Mouse (Mus musculus): ENCODE data around the gene Grk5. TPM values are rescaled to one million over a fixed set of nuclear protein-coding genes. Genes with fewer than 3 reads are reported as not detected.

The Grk5 gene
- total and polyA plus RNA-seq, 3 experiments: 1.2 to 36.3 (median 16.6) TPM

DNA sequence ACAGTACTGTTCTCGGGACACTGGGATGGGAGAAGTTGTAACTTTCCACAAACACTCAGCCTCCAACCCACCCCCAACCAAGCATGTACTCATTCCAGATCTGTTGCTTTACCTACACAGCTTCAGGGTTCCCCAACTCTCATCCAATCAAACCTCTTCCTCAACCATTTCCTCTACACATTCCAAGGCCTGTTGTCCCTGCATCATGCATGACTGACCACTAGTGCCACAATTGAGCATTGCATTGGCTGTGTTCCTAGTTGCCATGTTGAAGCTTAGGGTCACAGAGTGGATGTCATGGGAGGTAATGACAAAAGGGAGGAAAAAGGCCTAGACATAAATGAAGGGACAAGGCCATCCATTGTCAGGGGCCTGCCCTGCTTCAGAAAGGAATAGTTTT lies 175.5 kb downstream of the Grk5 start:
- no peak for DNase-seq

GRCm38 (mm10) chr19:61078622-61079021 lies 189.1 kb downstream of the Grk5 start:
- no peak for DNase-seq

DNA sequence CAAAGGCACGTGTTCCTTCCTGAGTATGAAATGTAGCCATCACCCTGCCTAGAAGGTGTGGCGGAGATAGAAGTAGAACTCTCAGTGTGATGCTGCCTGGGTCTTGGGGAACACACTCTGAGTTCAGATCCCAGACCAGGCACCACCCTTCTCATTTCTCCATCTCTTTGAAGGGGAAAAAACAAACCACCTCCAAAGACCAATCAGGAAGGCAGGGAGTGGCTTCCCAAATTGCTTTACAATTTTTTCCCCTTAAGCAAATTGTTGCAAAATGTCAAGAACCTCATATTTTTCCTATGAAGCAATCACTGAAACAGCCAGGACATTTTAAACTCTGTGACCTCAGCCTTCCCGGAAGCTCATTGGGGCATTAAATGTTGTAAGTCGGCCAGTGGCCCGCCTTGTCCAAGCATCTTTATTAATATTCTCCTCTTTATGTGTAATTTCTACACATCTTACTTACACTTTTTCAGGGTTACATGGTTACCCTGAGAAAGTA lies 190.8 kb downstream of the Grk5 start:
- peak; percentile 55 for DNase-seq

DNA sequence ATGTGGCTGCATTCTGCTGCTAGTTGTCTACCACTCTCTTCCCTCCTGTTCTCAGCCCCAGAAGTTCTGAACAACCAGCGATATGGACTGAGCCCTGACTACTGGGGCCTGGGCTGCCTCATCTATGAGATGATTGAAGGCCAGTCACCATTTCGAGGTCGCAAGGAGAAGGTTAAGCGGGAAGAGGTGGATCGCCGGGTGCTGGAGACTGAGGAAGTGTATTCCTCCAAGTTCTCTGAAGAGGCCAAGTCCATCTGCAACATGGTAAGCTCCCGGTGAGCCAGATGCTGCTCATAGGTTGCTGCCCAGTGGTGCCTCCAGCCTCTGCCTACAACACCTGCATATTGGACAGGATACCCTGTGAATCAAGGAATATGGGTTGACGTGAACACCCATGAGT lies 193.5 kb downstream of the Grk5 start:
- no peak for DNase-seq

GRCm38 (mm10) chr19:61084149-61084940 lies 194.8 kb downstream of the Grk5 start:
- DNase-seq: peak; percentile 90

DNA sequence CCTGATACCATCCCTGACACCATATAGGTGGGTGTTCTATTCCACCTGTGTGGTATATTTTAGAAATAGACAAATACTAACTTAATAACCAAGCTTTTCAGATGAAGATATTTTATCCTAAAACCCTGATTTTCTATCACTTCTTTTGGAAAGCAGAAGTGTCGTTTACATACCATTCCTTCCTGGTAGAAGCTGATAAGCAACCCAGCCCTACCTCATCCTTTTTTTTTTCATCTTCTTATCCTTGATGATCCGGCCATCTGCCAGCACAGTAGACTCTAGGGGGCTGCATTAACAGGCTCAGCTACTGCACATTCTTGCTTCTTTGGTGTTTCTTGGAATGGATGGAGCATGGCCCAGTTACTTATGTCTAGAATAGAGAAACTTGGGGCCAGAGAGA lies 195.7 kb downstream of the Grk5 start:
- DNase-seq: no peak

- DNase-seq: peak; percentile 61
Observed at GRCm38 (mm10) chr19:61087781-61088180, 198.2 kb downstream of the Grk5 start.

DNA sequence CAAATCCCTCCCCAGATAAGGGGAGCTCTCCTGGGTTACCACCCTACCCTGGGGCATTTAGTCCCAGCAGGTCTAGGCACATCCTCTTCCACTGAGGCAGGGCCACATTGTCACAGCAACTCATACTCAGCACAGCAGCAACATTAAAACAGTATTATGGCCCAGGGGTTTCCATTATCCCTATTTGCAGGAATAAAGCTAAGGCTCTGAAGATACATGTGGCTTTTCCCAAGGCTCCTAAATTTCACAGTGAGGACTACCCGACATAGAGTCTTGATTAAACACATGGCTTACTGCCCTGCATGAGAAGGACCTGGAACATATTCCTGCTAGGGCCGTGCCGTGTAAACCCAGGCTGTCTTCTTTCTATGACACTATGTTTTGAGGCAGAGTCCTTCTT lies 199.5 kb downstream of the Grk5 start:
- no peak for DNase-seq

DNA sequence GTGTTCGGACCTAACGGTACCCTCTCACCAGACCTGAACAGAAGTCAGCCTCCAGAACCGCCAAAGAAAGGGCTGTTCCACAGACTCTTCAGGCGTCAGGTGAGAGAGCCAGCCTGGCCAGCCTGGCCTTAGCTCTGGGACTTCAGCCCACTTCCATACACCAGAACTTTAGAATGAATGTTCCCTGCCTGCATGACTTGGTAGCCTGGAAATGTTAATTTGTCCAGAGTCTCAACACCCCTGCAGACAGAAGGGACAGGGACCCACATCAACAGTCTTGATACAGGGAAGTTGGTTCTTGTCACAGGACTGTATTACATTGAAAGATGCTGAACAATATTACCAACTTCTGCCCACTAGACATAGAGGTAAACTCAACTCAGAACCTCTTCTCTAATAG lies 201.0 kb downstream of the Grk5 start:
- DNase-seq: no peak

- peak; percentile 61 for DNase-seq
Observed at GRCm38 (mm10) chr19:61096776-61097175, 207.2 kb downstream of the Grk5 start.

DNA sequence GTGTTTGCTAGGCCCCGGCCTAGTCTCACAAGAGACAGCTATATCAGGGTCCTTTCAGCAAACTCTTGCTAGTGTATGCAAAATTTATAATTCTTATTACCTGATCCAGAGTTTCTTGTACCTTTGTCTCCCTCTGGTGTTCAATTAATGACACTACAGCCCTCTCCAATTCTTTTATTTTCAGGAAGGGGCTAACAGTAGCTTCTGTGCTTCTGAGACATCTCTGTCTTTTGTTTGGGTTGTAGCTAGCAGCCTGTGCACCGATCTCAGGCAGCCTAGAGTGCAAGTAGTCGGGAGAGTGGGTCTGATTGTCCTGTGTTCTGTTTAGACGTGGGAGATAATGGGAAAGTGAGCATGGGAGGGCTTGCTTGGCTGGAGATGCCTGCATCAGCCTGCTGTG lies 208.2 kb downstream of the Grk5 start:
- DNase-seq: no peak

- DNase-seq: no peak
Observed at GRCm38 (mm10) chr19:61110184-61110583, 220.6 kb downstream of the Grk5 start.

GRCm38 (mm10) chr19:61131096-61131495 lies 241.5 kb downstream of the Grk5 start:
- no peak for DNase-seq

DNA sequence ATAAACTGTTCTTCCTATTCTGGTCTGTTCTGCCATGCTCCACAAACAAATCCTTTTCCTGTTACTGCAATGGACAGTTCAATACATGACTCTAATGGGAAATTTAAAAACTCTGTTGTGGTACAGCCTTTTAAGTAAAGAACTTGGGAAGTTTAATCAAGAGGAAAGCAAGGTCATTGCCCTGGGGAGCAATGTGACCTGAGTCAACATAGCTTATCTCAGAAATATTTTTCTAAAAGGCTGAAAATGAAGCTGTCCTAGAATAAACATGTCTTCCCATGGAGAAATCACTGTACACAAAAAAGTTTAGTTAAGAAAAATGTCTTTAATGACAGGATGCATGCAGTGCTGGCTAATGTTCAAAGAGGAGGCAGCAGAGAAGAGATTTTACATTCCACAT lies 249.1 kb downstream of the Grk5 start:
- DNase-seq: peak; percentile 27

- DNase-seq: peak; percentile 91
Observed at GRCm38 (mm10) chr19:61140342-61141206, 251.0 kb downstream of the Grk5 start, which contains the start of gene Zfp950. Gene Zfp950 (minus strand): TSS chr19:61140840.

DNA sequence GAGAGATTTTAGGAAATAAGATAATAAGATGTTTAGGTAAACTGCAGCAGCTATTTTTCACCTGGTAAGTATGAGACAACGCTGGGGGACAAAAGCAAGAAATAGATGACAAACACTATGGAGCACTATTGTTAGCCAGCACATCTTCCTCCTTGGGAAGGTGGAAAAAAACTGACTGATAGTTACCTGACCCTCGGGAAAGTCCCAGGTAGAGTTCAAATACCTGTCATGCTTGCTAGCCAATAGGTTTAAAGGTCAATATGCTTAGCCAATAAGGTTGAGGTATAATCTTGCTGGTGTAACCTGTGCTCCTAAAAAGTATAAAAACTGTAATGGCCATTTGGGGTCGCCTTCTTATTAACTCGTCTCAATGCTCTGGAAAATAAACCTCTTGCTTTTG lies 251.8 kb downstream of the Grk5 start:
- DNase-seq: no peak

Other genes starting within 250 kb of the Grk5 start
- 1 to 10 TPM in 1 of 2 experiments, under 1 TPM in 1; 0.73 to 1.2 TPM for gene Nanos1, start 133.8 kb upstream of the Grk5 start, total RNA-seq (2021)
- 0.99 and 1.2 TPM in 2 replicates for gene Nanos1, start 133.8 kb upstream of the Grk5 start, polyA plus RNA-seq (2012; rRNA removed)
- gene Eif3a, start 99.1 kb upstream of the Grk5 start, total RNA-seq (2021): 100 to 1,000 TPM; 126 to 169 TPM
- gene Eif3a, start 99.1 kb upstream of the Grk5 start, polyA plus RNA-seq (2012; rRNA removed): 13.6 and 17.7 TPM in 2 replicates
- 10 to 100 TPM; 43.8 to 51.3 TPM for gene Fam45a, start 78.2 kb upstream of the Grk5 start, total RNA-seq (2021)
- gene Fam45a, start 78.2 kb upstream of the Grk5 start, polyA plus RNA-seq (2012; rRNA removed): 1.6 and 1.9 TPM in 2 replicates
- 1 to 10 TPM; 4.9 to 6.1 TPM for gene Sfxn4, start 28.3 kb upstream of the Grk5 start, total RNA-seq (2021)
- 0.91 and 1.7 TPM in 2 replicates for gene Sfxn4, start 28.3 kb upstream of the Grk5 start, polyA plus RNA-seq (2012; rRNA removed)
- gene Prdx3, start 15.2 kb upstream of the Grk5 start, total RNA-seq (2021): 100 to 1,000 TPM; 730 to 855 TPM
- gene Prdx3, start 15.2 kb upstream of the Grk5 start, polyA plus RNA-seq (2012; rRNA removed): 540 and 603 TPM in 2 replicates